Mouse (Mus musculus): ENCODE measurements around the gene Fam25c.
A peak's percentile ranks its signal among the peaks of the same experiment; 100 is the strongest.

Fam25c gene

GRCm38 (mm10) chr14:34363490-34364253, 8.4 kb upstream of the Fam25c start:
- peak; percentile 97 for DNase-seq (ENCODE audit: low read depth, low spot score)

- peak; percentile 90 for DNase-seq (ENCODE audit: low read depth, low spot score)
These were observed 7.7 kb upstream of the Fam25c start for GRCm38 (mm10) chr14:34362726-34363445.

- no peak for DNase-seq (ENCODE audit: low read depth, low spot score)
These were observed 6.9 kb upstream of the Fam25c start for GRCm38 (mm10) chr14:34362135-34362534.

- DNase-seq (ENCODE audit: low read depth, low spot score), result no peak
These were observed 5.0 kb upstream of the Fam25c start for GRCm38 (mm10) chr14:34360251-34360650.

GRCm38 (mm10) chr14:34359676-34360244, 4.5 kb upstream of the Fam25c start:
- DNase-seq (ENCODE audit: low read depth, low spot score), result peak; percentile 94

GRCm38 (mm10) chr14:34357671-34358455, 2.6 kb upstream of the Fam25c start:
- peak; percentile 31 for DNase-seq (ENCODE audit: low read depth, low spot score)

- DNase-seq (ENCODE audit: low read depth, low spot score), result no peak
These were observed 777 bp downstream of the Fam25c start for GRCm38 (mm10) chr14:34354456-34354855.

GRCm38 (mm10) chr14:34353326-34353725, 1.9 kb downstream of the Fam25c start:
- DNase-seq (ENCODE audit: low read depth, low spot score), result no peak

- DNase-seq (ENCODE audit: low read depth, low spot score), result peak; percentile 63
These were observed 2.7 kb downstream of the Fam25c start for GRCm38 (mm10) chr14:34352523-34352922.

GRCm38 (mm10) chr14:34351660-34352059, 3.6 kb downstream of the Fam25c start:
- DNase-seq (ENCODE audit: low read depth, low spot score), result no peak

- peak; percentile 76 for DNase-seq (ENCODE audit: low read depth, low spot score)
These were observed 6.2 kb downstream of the Fam25c start for GRCm38 (mm10) chr14:34349007-34349406.

GRCm38 (mm10) chr14:34348301-34348700, 6.9 kb downstream of the Fam25c start:
- no peak for DNase-seq (ENCODE audit: low read depth, low spot score)

- no peak for DNase-seq (ENCODE audit: low read depth, low spot score)
These were observed 8.1 kb downstream of the Fam25c start for GRCm38 (mm10) chr14:34347084-34347483.

GRCm38 (mm10) chr14:34345771-34346566, 9.3 kb downstream of the Fam25c start:
- peak; percentile 44 for DNase-seq (ENCODE audit: low read depth, low spot score)

GRCm38 (mm10) chr14:34344361-34344760, 10.9 kb downstream of the Fam25c start:
- DNase-seq (ENCODE audit: low read depth, low spot score), result no peak

- DNase-seq (ENCODE audit: low read depth, low spot score), result no peak
These were observed 12.2 kb downstream of the Fam25c start for GRCm38 (mm10) chr14:34343078-34343477.

GRCm38 (mm10) chr14:34341993-34342392, 13.2 kb downstream of the Fam25c start:
- no peak for DNase-seq (ENCODE audit: low read depth, low spot score)

GRCm38 (mm10) chr14:34339446-34339845, 15.8 kb downstream of the Fam25c start:
- no peak for DNase-seq (ENCODE audit: low read depth, low spot score)

GRCm38 (mm10) chr14:34332476-34332875, 22.8 kb downstream of the Fam25c start:
- DNase-seq (ENCODE audit: low read depth, low spot score), result no peak

- no peak for DNase-seq (ENCODE audit: low read depth, low spot score)
These were observed 23.3 kb downstream of the Fam25c start for GRCm38 (mm10) chr14:34331886-34332285.

GRCm38 (mm10) chr14:34330657-34331158, 24.5 kb downstream of the Fam25c start:
- no peak for DNase-seq (ENCODE audit: low read depth, low spot score)

Data from ZHBTc4 (cell line).